Mouse (Mus musculus): Measurements from ENCODE around the gene Banp.

DNA sequence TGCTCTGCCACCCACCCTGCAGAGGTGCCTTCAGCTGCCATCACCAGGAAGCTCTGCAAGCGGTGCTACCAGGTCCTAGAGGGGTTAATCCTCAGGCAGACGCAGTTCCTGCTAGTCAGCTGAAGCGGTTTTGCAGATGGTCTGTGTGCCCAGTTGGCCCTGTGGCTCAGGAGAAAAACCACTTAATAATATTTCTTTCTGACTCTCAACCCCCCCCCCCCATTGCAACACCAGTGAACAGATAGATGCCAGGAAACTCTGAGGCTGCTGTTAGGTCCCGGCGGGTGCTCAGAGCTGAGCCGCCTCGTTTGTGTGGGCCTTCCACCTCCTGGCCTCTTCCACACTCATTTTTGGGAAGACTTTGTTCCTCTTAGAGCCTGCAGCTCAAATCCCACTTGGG lies 86.0 kb downstream of the Banp start:
- no peak for TF ChIP-seq CTCF (IDR thresholded peaks at IDR 0.05; ENCODE audit: low read depth, low read length)
- TF ChIP-seq GATA1 (IDR thresholded peaks at IDR 0.05; ENCODE audit: borderline replicate concordance, low read length): no peak
- TF ChIP-seq GATA2 (IDR thresholded peaks at IDR 0.05; ENCODE audit: borderline replicate concordance, low read depth, low read length): no peak
- no peak for TF ChIP-seq POLR2AphosphoS5 (IDR thresholded peaks at IDR 0.05; ENCODE audit: insufficient replicate concordance, low read depth, low read length)
- TF ChIP-seq TAL1 (conservative IDR thresholded peaks at IDR 0.05; ENCODE audit: low read depth, low read length): no peak
